Mouse (Mus musculus) thymus, adult 2 months (tissue): ENCODE measurements around the gene Gm28374. TPM values are rescaled to one million over a fixed set of nuclear protein-coding genes. Genes with fewer than 3 reads are reported as not detected.

Experiments
- DNase-seq: peaks from one replicate; pipeline ENCODE4 v3.0.0; 2021
- H3K27ac ChIP-seq: fragments of 200-500 bp; 2 replicates; pipeline ENCODE4 v1.5.1; 2012; ENCODE audit warnings: low read length, control low read depth; ENCODE audit not compliant: control insufficient read depth, insufficient read depth
- H3K27me3 ChIP-seq: fragments of 200-500 bp; 2 replicates; pipeline ENCODE4 v1.6.1; 2012; ENCODE audit warnings: mild to moderate bottlenecking, low read length, moderate library complexity, mixed read lengths; ENCODE audit not compliant: control insufficient read depth, insufficient read depth
- H3K36me3 ChIP-seq: fragments of 200-500 bp; 2 replicates; pipeline ENCODE4 v1.6.1; 2012; ENCODE audit warnings: mild to moderate bottlenecking, low read length, moderate library complexity; ENCODE audit not compliant: control insufficient read depth, insufficient read depth
- H3K4me1 ChIP-seq: fragments of 200-500 bp; replicated peaks from 2 replicates; pipeline ENCODE4 v1.6.1; 2012; ENCODE audit warnings: low read length; ENCODE audit not compliant: control insufficient read depth, insufficient read depth
- H3K4me3 ChIP-seq: fragments of 200-500 bp; 2 replicates; pipeline ENCODE4 v1.5.1; 2012; ENCODE audit warnings: mild to moderate bottlenecking, low read length, control low read depth, moderate library complexity; ENCODE audit not compliant: control insufficient read depth, insufficient read depth
- CTCF ChIP-seq: fragments of 200-500 bp; IDR thresholded peaks from 2 replicates; pipeline ENCODE4 v1.5.1; 2012; ENCODE audit warnings: mild to moderate bottlenecking, control low read depth, low read length, moderate library complexity, borderline replicate concordance; ENCODE audit not compliant: control insufficient read depth, poor library complexity, insufficient read depth; ENCODE audit errors: extremely low read depth
- POLR2A ChIP-seq: fragments of 200-500 bp; IDR thresholded peaks from 2 replicates; pipeline ENCODE4 v1.6.1; 2012; ENCODE audit warnings: mild to moderate bottlenecking, low read length, control low read depth, moderate library complexity; ENCODE audit not compliant: control insufficient read depth, poor library complexity, insufficient read depth; ENCODE audit errors: extremely low read depth
- WGBS: fragments of 180-500 bp; shearing (Covaris S2); methylation state at CpG from one replicate; pipeline ENCODE4 v1.1.7; 2018; 5-methylcytosine and 5-hydroxymethylcytosine counted together
- polyA plus RNA-seq: library from polyadenylated mRNA; depleted of rRNA; stranded (reverse); fragments of >200 nt; gene quantifications from 2 replicates; pipeline ENCODE4 v1.2.3, GENCODE M21; 2012

Gm28374 gene
- polyA plus RNA-seq, 1 experiment, result 0.65 TPM

DNA sequence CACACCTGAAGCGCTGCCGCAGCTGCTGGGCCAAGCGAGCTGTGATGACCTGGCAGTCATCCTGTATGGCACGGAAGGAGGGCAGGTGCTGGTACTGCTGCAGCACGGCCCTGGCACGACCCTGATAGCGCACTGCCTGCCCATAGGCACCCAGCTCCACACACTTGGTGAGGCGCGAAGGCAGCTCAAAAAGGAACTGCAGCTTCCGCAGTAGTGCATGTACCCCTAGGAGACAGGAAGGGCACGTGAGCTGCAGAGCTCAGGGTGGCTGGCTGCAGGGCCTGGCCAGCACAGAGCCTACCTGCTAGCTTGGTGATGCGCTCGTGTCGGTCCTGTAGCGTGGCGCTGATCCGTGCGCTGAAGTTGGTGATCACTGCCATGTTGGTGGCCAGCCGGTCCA lies 10.8 kb downstream of the Gm28374 start:
- Histone ChIP-seq H3K27me3 (no peaks in the 10 kb centered on the region), H3K27ac (peak overlapping the region; percentile 76), H3K4me1 (peaks cover 31% of the 10 kb centered on the region), H3K4me3 (peak overlapping the region; percentile 25), H3K36me3 (no peaks in the 10 kb centered on the region)
- no peak for DNase-seq
- WGBS, result 79% methylated on average over 19 of the region's 19 CpGs
- TF ChIP-seq CTCF, result no peak
- TF ChIP-seq POLR2A, result no peak

DNA sequence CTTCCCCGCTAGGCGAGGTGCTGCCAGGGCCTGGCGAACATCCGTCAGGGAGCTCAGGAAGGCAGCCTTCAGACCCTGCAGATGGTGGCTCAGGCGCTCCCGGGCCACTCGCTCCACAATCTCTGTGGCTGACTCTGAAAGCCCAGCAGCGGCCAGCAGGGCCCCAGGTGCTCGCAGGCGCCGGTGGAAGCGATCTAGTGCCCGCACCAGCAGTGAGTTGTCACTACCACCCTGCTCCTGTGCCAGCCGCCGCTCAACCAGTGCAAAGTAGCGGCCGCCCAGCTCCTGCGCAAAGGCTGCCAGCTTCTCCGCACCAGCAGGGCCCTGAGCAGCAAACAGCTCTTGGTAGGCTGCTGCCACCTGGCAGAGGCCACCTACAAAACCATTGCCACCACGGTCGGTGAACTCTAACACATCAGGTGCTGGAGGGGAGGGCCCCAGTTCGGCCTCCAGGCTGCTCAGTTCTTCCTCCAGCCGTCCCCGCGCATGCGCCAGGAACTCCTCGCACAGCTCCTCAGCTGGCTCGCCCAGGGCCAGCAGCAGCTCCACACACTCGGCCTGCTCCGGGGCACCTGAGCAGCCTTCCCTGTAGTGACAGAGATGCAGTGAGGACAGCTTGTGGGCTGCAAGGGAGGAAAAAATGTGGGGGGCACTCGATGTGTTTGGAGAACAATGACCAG lies 11.3 kb downstream of the Gm28374 start:
- DNase-seq, result no peak

DNA sequence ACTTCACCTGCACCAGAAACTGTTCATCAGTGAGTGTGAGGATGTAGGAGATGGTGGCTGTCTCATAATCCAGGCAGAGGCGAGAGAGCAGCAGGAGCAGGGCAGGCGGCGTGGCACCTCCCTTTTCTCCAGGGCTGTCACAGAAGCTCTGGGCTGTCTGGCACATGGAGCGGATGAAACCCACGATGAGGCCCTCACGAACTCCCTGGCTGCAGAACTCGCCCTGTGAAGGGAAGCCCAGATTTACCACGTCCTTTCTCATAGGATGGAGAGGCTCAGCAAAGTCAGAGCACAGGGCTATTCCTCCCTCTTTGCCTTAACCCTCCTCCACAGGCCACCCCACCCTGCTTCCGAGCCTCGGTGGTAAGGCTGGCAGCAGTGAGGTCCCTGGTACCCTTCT lies 12.2 kb downstream of the Gm28374 start:
- H3K36me3 ChIP-seq, result no peaks in the 10 kb centered on the region
- TF ChIP-seq CTCF (no peak), POLR2A (no peak)
- H3K27me3 ChIP-seq, result no peaks in the 10 kb centered on the region
- 95% methylated on average over 10 of the region's 10 CpGs for WGBS
- no peak overlapping the region for H3K4me3 ChIP-seq
- no peak for DNase-seq
- H3K4me1 ChIP-seq, result peaks cover 28% of the 10 kb centered on the region
- no peak overlapping the region for H3K27ac ChIP-seq

More for the DNA sequence above, 11.3 kb downstream of the Gm28374 start:
- Histone ChIP-seq H3K4me3 (peak overlapping the region; percentile 25), H3K27me3 (no peaks in the 10 kb centered on the region), H3K36me3 (no peaks in the 10 kb centered on the region), H3K27ac (peak overlapping the region; percentile 76), H3K4me1 (peaks cover 28% of the 10 kb centered on the region)
- WGBS, result 80% methylated on average over 31 of the region's 31 CpGs
- TF ChIP-seq CTCF, result no peak
- no peak for TF ChIP-seq POLR2A

DNA sequence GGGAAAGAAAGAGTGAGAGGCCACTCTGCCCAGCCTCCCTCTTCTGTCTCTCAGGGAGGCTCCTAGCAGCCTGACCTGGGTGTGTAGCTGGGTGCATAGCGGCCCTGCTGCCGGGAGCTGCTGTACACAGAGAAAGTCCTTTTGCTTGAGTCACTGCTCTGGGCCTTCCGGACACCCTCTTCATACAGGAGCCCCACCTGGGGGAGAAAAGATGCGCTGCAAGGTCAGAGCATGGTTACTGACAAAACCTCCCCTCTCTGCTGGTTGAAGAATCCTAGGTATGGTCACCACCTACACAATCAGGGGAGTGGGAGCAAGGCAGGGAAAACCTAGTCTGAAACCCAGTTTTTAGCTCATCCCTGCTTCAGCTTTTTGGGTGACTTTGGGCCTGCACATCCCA lies 13.1 kb downstream of the Gm28374 start:
- no peaks in the 10 kb centered on the region for H3K27me3 ChIP-seq
- 96% methylated on average over 4 of the region's 4 CpGs for WGBS
- TF ChIP-seq CTCF (no peak), POLR2A (no peak)
- H3K36me3 ChIP-seq, result no peaks in the 10 kb centered on the region
- peak; percentile 56 for DNase-seq
- no peak overlapping the region for H3K27ac ChIP-seq
- peaks cover 28% of the 10 kb centered on the region for H3K4me1 ChIP-seq
- H3K4me3 ChIP-seq, result no peak overlapping the region

DNA sequence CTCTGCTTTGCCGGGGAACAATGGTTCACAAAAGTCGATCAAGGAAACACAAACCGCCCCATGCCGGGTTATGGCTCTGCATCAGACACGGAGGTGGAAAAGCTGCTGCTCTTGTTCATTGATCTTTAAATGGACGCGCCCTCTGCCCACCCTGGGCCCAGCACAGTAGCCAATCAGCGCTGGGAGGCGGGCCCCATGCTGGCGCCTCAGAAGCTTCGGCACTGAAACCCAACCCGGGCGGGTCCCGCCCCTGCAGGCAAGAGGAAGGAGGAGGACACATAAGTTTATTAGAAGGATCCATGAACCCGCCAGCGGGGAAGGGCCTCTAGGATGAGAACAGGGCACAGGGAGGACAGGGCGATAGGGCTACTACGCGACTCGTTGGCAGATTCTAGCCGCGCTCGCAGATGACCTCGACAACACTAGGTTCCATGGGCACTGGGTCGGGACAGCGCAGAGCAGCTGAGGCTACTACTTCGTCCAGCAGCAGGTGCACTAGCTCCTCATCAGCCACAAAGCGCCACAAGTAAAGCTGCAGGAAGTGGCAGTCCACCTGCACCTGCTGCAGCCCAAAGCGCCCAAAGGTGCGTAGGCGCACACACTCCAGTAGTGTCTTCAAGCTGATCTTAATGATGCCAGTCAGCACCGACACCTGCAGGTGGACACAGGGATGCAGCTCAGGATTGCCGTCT lies 14.2 kb downstream of the Gm28374 start, which contains the start of gene Tm7sf2:
Gene Tm7sf2 (minus strand): TSS at position 650 of the 692 bp plus-strand sequence.
- peak within 1 kb of the TSS; percentile 51 for H3K4me3 ChIP-seq
- TF ChIP-seq POLR2A (no peak), CTCF (no peak)
- peaks cover 28% of the 10 kb centered on the region for H3K4me1 ChIP-seq
- no peaks in the 10 kb centered on the region for H3K36me3 ChIP-seq
- no peaks in the 10 kb centered on the region for H3K27me3 ChIP-seq
- H3K27ac ChIP-seq, result peak within 1 kb of the TSS; percentile 2; the same call in 1 of the 2 replicates
- DNase-seq, result peak; percentile 86
- 10% methylated on average over 33 of the region's 33 CpGs for WGBS

DNA sequence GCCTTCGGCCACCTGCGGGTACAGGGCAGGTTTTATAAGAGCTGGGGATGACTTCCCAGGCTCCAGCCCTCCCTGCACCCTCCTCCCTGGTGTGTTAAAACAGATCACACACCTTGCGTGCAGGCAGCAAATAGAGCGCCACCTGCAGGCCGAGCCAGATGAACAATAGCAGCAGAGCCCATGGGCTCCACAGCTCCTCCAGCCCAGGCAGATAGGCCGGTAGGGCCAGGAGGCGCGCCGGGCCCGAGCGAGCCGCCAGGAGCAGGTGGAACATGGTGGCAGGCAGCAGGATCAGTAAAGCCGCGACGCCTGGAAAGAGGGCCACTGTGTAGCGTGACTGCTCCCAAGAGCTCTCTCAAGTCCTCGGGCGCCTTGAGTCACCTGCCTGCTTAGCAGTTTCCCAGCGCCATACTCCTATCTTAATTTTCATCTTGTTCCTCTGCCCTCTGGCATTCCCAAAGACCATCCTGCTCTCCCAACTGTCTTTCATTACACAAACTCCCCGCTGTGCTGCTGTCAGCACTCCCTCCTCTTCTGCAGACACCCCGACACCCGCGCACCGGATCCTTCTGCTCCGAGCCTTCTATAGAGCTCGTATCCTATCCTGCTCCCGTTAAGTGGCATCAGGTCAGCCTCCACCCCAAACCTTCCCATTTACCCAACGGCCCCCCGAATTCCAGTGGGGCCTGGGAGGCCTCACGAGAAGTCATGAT lies 14.9 kb downstream of the Gm28374 start:
- 1% methylated on average over 30 of the region's 30 CpGs for WGBS
- no peak for TF ChIP-seq POLR2A
- peak; percentile 93 for TF ChIP-seq CTCF
- peak overlapping the region; percentile 51 for H3K4me3 ChIP-seq
- no peaks in the 10 kb centered on the region for H3K36me3 ChIP-seq
- no peaks in the 10 kb centered on the region for H3K27me3 ChIP-seq
- peak overlapping the region; percentile 2; the same call in 1 of the 2 replicates for H3K27ac ChIP-seq
- peak; percentile 84 for DNase-seq
- H3K4me1 ChIP-seq, result peaks cover 35% of the 10 kb centered on the region
